Mouse (Mus musculus): ENCODE measurements around the gene Otp.

The Otp gene

GRCm38 (mm10) chr13:94875396-94875880 is at the start of gene Otp:
TSS of gene Otp (plus strand) at chr13:94875602.
- no peak for DNase-seq (ENCODE audit: low read depth, low spot score)

- no peak for DNase-seq (ENCODE audit: low read depth, low spot score)
Measured at GRCm38 (mm10) chr13:94826389-94826788, 49.0 kb upstream of the Otp start.

DNA sequence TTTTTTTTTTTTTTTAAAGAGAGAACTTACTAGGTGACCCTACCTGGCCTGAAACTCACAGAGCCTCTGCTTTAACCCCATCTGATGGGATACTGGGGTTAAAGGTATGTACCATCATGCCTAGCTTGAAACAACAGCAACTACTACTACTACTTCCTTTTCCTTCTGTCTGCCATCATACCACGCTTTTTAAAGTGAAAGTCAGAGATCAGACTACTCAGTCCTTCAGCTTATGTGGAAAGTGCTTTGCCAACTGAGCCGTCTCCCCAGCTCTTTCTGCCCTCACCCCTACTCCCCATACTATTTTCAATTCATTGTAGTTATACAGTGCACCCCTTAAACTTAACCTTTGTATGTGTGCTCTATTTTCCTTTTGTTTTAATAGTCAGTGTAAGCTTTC is 48.4 kb upstream of the Otp start:
- no peak for DNase-seq (ENCODE audit: low read depth, low spot score)

GRCm38 (mm10) chr13:94827847-94828246 is 47.6 kb upstream of the Otp start:
- DNase-seq (ENCODE audit: low read depth, low spot score), result no peak

GRCm38 (mm10) chr13:94838047-94838720 is 37.2 kb upstream of the Otp start:
- no peak for DNase-seq (ENCODE audit: low read depth, low spot score)

DNA sequence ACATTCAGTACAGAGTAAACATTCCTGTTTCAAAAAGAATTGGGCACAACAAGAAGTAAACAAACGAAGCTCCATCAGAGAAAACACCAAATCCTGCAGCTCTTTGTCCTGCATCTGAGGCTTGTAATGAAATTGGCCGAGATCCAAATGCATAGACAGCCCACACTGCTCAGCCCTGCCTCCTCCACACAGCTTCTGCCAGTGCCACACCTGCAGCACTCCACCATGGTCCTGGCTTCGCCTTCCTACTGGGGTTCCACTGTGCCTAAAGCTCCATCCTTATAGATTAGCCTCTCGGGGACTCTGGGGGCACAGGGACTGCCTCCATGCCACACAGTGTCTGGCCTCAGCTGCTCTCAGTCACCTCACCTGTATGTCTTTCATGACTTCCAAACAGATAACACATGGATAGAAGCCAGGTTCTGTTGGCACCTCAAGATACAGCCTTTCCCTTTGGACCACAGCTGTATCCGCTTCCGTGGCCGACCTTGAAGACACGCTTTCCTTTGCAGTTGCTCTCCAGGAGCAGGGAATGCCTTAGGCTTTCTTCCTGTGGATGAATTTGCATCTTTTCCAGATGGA is 36.6 kb upstream of the Otp start:
- no peak for DNase-seq (ENCODE audit: low read depth, low spot score)

DNA sequence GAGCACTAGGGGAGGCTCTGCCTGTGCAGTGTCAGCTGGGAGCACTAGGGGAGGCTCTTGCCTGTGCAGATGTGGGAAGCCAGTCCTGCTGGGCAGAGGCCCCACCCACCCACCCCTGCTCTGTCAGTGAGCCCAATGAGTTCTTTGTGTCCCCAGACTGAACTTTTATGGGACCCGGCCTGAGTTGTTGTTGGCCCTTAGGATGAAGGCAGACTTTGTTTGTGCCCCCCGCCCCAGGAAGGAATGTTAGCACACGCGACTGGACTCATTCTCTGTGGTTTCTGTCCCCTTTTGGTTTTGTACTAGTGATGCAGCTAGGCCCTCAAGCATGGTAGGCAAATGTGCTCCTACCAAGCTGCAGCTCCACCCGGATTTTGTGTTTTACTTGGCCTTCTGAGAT is 32.2 kb upstream of the Otp start:
- no peak for DNase-seq (ENCODE audit: low read depth, low spot score)

GRCm38 (mm10) chr13:94847870-94848269 is 27.5 kb upstream of the Otp start:
- DNase-seq (ENCODE audit: low read depth, low spot score), result no peak

DNA sequence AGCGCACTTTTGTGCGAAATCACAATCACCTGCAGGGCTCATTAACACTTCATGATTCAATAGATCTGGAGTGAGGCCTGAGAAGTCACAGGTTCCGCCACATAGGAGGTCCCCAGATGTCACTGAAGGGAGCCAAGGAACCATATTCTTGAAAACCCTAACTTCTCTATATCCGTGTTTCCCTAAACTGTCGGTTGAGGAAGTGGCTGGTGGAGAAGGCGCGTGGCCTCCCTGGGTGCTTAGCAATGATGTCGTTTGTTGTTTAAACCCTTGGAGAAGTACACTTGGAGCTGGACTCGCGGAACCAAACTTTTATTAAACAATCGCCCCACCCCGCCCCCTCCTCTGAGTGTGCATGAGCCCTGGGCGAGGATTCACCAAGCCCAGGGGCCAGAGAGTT is 26.1 kb upstream of the Otp start:
- DNase-seq (ENCODE audit: low read depth, low spot score), result no peak

GRCm38 (mm10) chr13:94858016-94858575 is 17.3 kb upstream of the Otp start:
- DNase-seq (ENCODE audit: low read depth, low spot score), result no peak

- no peak for DNase-seq (ENCODE audit: low read depth, low spot score)
Measured at GRCm38 (mm10) chr13:94859256-94859655, 16.1 kb upstream of the Otp start.

DNA sequence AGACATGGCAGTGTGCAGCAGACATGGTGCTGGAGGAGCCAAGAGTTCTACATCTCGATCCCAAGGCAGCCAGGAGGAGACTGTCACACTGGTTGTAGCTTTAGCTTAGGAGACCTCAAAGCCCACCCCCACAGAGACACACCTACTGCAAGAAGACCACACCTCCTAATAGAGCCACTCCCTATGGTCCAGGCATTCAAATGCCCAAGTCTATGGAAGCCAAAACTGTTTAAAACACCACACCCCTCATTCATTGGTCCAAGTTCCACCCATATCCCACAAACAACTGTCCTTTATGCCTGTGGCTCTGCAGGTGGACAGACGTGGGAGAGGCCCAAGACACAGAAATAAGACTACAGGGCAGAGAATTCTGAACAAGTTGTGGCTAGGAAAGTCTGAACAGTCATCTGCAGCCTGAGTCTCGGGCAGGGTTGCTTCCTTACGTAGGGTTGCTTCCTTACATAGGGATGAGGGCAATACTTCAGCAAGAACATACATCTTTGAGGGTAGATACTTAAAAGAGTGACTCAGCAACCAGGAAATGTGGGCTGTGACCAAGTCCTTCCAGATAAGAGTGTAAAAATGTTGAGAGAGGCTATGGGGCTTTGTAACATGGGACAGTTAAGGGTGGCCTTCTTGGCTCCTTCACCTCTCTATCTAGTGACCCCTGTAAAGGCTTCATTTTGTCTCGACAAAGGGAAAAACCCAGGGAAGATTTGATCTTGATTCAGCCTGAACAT is 12.7 kb upstream of the Otp start:
- no peak for DNase-seq (ENCODE audit: low read depth, low spot score)

DNA sequence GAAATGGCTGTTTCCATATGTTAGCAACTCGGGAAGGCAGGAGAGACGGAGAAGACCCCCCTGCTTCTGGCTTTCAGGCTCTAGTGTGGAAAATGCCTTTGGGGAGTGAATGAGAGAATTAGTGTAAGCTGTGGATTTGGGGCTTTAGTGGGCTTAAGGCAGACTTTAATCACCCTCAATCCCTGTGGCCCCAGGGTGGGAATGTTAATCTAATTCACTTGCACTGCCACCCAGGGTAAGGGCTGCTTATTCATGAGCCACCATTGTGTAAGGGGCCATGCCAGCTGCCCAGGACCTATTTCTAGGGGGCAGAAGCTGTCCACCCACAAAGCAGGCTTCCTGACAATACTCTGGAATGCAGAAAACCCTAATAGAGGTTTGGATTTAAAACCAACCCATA is 8.5 kb upstream of the Otp start:
- DNase-seq (ENCODE audit: low read depth, low spot score), result no peak

DNA sequence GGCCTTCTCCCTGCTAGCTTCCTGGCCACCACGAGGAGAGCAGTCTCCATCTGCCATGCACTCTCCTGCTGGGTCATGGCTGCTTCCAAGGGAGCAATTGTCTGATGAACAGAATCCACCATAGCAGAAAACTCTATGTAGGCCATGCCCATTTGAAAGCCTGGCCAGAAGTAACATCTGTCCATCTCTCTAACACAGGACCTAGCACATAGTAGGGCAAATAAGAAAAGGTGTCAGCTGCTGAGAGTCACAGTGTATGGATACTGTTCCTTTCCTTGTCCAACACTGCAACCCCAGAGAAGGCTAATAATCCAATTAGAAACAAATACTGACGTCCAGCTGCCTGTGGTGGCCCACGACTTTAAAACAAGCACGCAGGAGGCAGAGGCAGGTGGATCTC is 7.6 kb upstream of the Otp start:
- no peak for DNase-seq (ENCODE audit: low read depth, low spot score)

- DNase-seq (ENCODE audit: low read depth, low spot score), result peak; percentile 67
Measured at GRCm38 (mm10) chr13:94868478-94868950, 6.9 kb upstream of the Otp start.

- DNase-seq (ENCODE audit: low read depth, low spot score), result no peak
Measured at GRCm38 (mm10) chr13:94869541-94869940, 5.9 kb upstream of the Otp start.

- no peak for DNase-seq (ENCODE audit: low read depth, low spot score)
Measured at GRCm38 (mm10) chr13:94870071-94870460, 5.3 kb upstream of the Otp start.

GRCm38 (mm10) chr13:94870461-94871186 is 4.8 kb upstream of the Otp start:
- DNase-seq (ENCODE audit: low read depth, low spot score), result no peak

DNA sequence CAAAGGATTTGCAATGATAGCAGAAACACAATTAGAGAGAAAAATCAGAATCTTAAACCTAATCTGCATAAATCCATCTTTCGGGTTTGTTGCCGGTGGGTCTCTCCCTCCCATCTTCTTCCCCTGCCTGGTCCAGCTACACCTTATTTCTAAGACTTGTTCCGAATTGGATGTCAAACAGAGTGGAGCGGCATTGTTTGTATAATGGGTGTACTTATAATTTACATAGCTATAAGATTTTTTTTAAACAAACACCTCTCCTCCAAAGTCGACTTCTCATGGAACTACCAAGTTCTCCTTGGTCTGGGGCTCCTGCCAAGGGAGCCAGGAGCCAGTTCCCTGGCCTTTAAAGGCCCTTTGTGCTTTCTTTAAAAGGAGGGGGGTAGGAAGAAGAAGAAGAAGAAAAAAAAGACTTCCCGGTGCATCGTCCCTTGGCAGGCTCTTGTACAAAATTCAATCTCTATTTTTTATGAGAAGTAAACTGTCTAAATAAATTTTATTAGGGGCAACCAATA is 3.5 kb upstream of the Otp start:
- no peak for DNase-seq (ENCODE audit: low read depth, low spot score)

- no peak for DNase-seq (ENCODE audit: low read depth, low spot score)
Measured at GRCm38 (mm10) chr13:94872439-94872838, 3.0 kb upstream of the Otp start.

Measured in mesoderm, embryonic 11.5 days (tissue).